Mouse (Mus musculus) forebrain, embryonic 11.5 days (tissue): Measurements from ENCODE around the gene Sorcs3. TPM values are rescaled to one million over a fixed set of nuclear protein-coding genes. Genes with fewer than 3 reads are reported as not detected.

ENCODE experiments used
- ATAC-seq: fragments of 200-750 bp; cut with Nextera tagmentation; replicated peaks from 2 replicates; pipeline ENCODE4 v1.8.0; 2017; ENCODE audit warnings: moderate TSS enrichment; ENCODE audit not compliant: low FRiP score
- DNase-seq: peaks from one replicate; pipeline ENCODE4 v3.0.0-alpha.2; 2017; ENCODE audit warnings: low spot score
- H3K27ac ChIP-seq: fragments of 300-500 bp; sonication (generic); 2 replicates; pipeline ENCODE4 v1.5.1; 2014; ENCODE audit warnings: low read depth, low read length
- H3K27me3 ChIP-seq: fragments of 300-500 bp; sonication (generic); 2 replicates; pipeline ENCODE4 v1.6.1; 2014; ENCODE audit warnings: mild to moderate bottlenecking, low read length, mixed read lengths; ENCODE audit not compliant: control insufficient read depth, insufficient read depth
- H3K36me3 ChIP-seq: fragments of 300-500 bp; sonication (generic); 2 replicates; pipeline ENCODE4 v1.6.1; 2014; ENCODE audit warnings: mild to moderate bottlenecking, low read length, moderate library complexity, mixed read lengths; ENCODE audit not compliant: control insufficient read depth, insufficient read depth
- H3K4me1 ChIP-seq: fragments of 300-500 bp; sonication (generic); replicated peaks from 2 replicates; pipeline ENCODE4 v1.6.1; 2014; ENCODE audit warnings: low read length, mixed read lengths; ENCODE audit not compliant: control insufficient read depth, insufficient read depth
- H3K4me2 ChIP-seq: fragments of 300-500 bp; sonication (generic); 2 replicates; pipeline ENCODE4 v1.6.1; 2014; ENCODE audit warnings: low read depth, mild to moderate bottlenecking, low read length, moderate library complexity, mixed read lengths; ENCODE audit not compliant: severe bottlenecking
- H3K4me3 ChIP-seq: fragments of 300-500 bp; sonication (generic); 2 replicates; pipeline ENCODE4 v1.5.1; 2014; ENCODE audit warnings: low read depth, low read length
- H3K9ac ChIP-seq: fragments of 300-500 bp; sonication (generic); 2 replicates; pipeline ENCODE4 v1.6.1; 2014; ENCODE audit warnings: low read length
- H3K9me3 ChIP-seq: fragments of 300-500 bp; sonication (generic); 2 replicates; pipeline ENCODE4 v1.6.1; 2016; ENCODE audit warnings: low read length, mixed read lengths; ENCODE audit not compliant: control insufficient read depth
- WGBS: fragments of 180-500 bp; shearing (Covaris S2); extraction: QIAGEN DNeasy Blood & Tissue Kit; methylation state at CpG from one replicate; pipeline ENCODE4 v1.1.7; 2014; 5-methylcytosine and 5-hydroxymethylcytosine counted together
- polyA plus RNA-seq: library from polyadenylated mRNA; unstranded; fragments of >200 nt; fragmentation: Nextera tagmentation; extraction: Ambion mirVana; gene quantifications from 2 replicates; pipeline ENCODE4 v1.2.1, GENCODE M21; 2014

The Sorcs3 gene
- polyA plus RNA-seq, 1 experiment from 2014 or later: 2.1 TPM

GRCm38 (mm10) chr19:48429263-48429662 is 223.4 kb downstream of the Sorcs3 start:
- H3K4me1 ChIP-seq: no peaks in the 10 kb centered on the region
- no peaks in the 10 kb centered on the region for H3K36me3 ChIP-seq
- H3K4me2 ChIP-seq: no peak overlapping the region
- H3K27ac ChIP-seq: no peak overlapping the region
- DNase-seq: no peak
- H3K9me3 ChIP-seq: no peaks in the 10 kb centered on the region
- no peaks in the 10 kb centered on the region for H3K27me3 ChIP-seq
- no peak for ATAC-seq
- no peak overlapping the region for H3K4me3 ChIP-seq
- no peak overlapping the region for H3K9ac ChIP-seq
- 87% methylated on average over 4 of the region's 4 CpGs for WGBS

- no peaks in the 10 kb centered on the region for H3K9me3 ChIP-seq
- no peak overlapping the region for H3K4me2 ChIP-seq
- no peaks in the 10 kb centered on the region for H3K36me3 ChIP-seq
- WGBS: 12% methylated on average over 2 of the region's 2 CpGs
- no peak overlapping the region for H3K9ac ChIP-seq
- H3K4me3 ChIP-seq: no peak overlapping the region
- no peak overlapping the region for H3K27ac ChIP-seq
- no peaks in the 10 kb centered on the region for H3K4me1 ChIP-seq
- DNase-seq (no peak), ATAC-seq (no peak)
- H3K27me3 ChIP-seq: no peaks in the 10 kb centered on the region
These were observed 223.9 kb downstream of the Sorcs3 start for GRCm38 (mm10) chr19:48429755-48430154.

GRCm38 (mm10) chr19:48430328-48430727 is 224.5 kb downstream of the Sorcs3 start:
- no peak overlapping the region for H3K4me2 ChIP-seq
- H3K4me3 ChIP-seq: no peak overlapping the region
- DNase-seq (no peak), ATAC-seq (no peak)
- no peak overlapping the region for H3K27ac ChIP-seq
- no peaks in the 10 kb centered on the region for H3K27me3 ChIP-seq
- H3K36me3 ChIP-seq: no peaks in the 10 kb centered on the region
- WGBS: 92% methylated on average over 5 of the region's 5 CpGs
- no peaks in the 10 kb centered on the region for H3K4me1 ChIP-seq
- no peaks in the 10 kb centered on the region for H3K9me3 ChIP-seq
- no peak overlapping the region for H3K9ac ChIP-seq

- no peaks in the 10 kb centered on the region for H3K27me3 ChIP-seq
- H3K4me1 ChIP-seq: no peaks in the 10 kb centered on the region
- no peak overlapping the region for H3K4me3 ChIP-seq
- H3K4me2 ChIP-seq: no peak overlapping the region
- 94% methylated on average over 1 of the region's 1 CpGs for WGBS
- DNase-seq: no peak
- no peaks in the 10 kb centered on the region for H3K36me3 ChIP-seq
- no peak for ATAC-seq
- no peak overlapping the region for H3K27ac ChIP-seq
- H3K9me3 ChIP-seq: no peaks in the 10 kb centered on the region
- no peak overlapping the region for H3K9ac ChIP-seq
These were observed 232.6 kb downstream of the Sorcs3 start for GRCm38 (mm10) chr19:48438450-48438849.

- Histone ChIP-seq H3K4me3 (no peak overlapping the region), H3K9ac (no peak overlapping the region), H3K4me2 (no peak overlapping the region), H3K4me1 (no peaks in the 10 kb centered on the region), H3K27ac (no peak overlapping the region), H3K9me3 (no peaks in the 10 kb centered on the region), H3K27me3 (no peaks in the 10 kb centered on the region), H3K36me3 (no peaks in the 10 kb centered on the region)
- no peak for ATAC-seq
- 94% methylated on average over 5 of the region's 5 CpGs for WGBS
- no peak for DNase-seq
These were observed 255.3 kb downstream of the Sorcs3 start for GRCm38 (mm10) chr19:48461141-48461540.

- Histone ChIP-seq H3K27ac (no peak overlapping the region), H3K9me3 (no peaks in the 10 kb centered on the region), H3K4me3 (no peak overlapping the region), H3K36me3 (no peaks in the 10 kb centered on the region), H3K27me3 (no peaks in the 10 kb centered on the region), H3K9ac (no peak overlapping the region), H3K4me1 (no peaks in the 10 kb centered on the region), H3K4me2 (no peak overlapping the region)
- ATAC-seq: no peak
- WGBS: 88% methylated on average over 3 of the region's 3 CpGs
- no peak for DNase-seq
These were observed 256.6 kb downstream of the Sorcs3 start for GRCm38 (mm10) chr19:48462426-48462825.

GRCm38 (mm10) chr19:48463494-48463893 is 257.7 kb downstream of the Sorcs3 start:
- DNase-seq (no peak), ATAC-seq (no peak)
- no peak overlapping the region for H3K4me3 ChIP-seq
- no peaks in the 10 kb centered on the region for H3K9me3 ChIP-seq
- no peaks in the 10 kb centered on the region for H3K4me1 ChIP-seq
- no peak overlapping the region for H3K27ac ChIP-seq
- no peak overlapping the region for H3K4me2 ChIP-seq
- 95% methylated on average over 3 of the region's 3 CpGs for WGBS
- no peak overlapping the region for H3K9ac ChIP-seq
- no peaks in the 10 kb centered on the region for H3K36me3 ChIP-seq
- H3K27me3 ChIP-seq: no peaks in the 10 kb centered on the region

GRCm38 (mm10) chr19:48467471-48467870 is 261.6 kb downstream of the Sorcs3 start:
- WGBS: 85% methylated on average over 4 of the region's 4 CpGs
- no peak overlapping the region for H3K4me2 ChIP-seq
- no peaks in the 10 kb centered on the region for H3K4me1 ChIP-seq
- DNase-seq (no peak), ATAC-seq (no peak)
- no peaks in the 10 kb centered on the region for H3K27me3 ChIP-seq
- no peak overlapping the region for H3K4me3 ChIP-seq
- H3K9ac ChIP-seq: no peak overlapping the region
- no peaks in the 10 kb centered on the region for H3K36me3 ChIP-seq
- no peak overlapping the region for H3K27ac ChIP-seq
- H3K9me3 ChIP-seq: no peaks in the 10 kb centered on the region

- no peaks in the 10 kb centered on the region for H3K36me3 ChIP-seq
- H3K4me3 ChIP-seq: no peak overlapping the region
- ATAC-seq (no peak), DNase-seq (no peak)
- H3K9me3 ChIP-seq: no peaks in the 10 kb centered on the region
- H3K27ac ChIP-seq: no peak overlapping the region
- 81% methylated on average over 4 of the region's 4 CpGs for WGBS
- no peaks in the 10 kb centered on the region for H3K27me3 ChIP-seq
- no peaks in the 10 kb centered on the region for H3K4me1 ChIP-seq
- no peak overlapping the region for H3K4me2 ChIP-seq
- H3K9ac ChIP-seq: no peak overlapping the region
These were observed 264.1 kb downstream of the Sorcs3 start for GRCm38 (mm10) chr19:48469791-48470410.
